Mouse (Mus musculus): ENCODE results near the gene Sap30bp.

Gene Sap30bp

DNA sequence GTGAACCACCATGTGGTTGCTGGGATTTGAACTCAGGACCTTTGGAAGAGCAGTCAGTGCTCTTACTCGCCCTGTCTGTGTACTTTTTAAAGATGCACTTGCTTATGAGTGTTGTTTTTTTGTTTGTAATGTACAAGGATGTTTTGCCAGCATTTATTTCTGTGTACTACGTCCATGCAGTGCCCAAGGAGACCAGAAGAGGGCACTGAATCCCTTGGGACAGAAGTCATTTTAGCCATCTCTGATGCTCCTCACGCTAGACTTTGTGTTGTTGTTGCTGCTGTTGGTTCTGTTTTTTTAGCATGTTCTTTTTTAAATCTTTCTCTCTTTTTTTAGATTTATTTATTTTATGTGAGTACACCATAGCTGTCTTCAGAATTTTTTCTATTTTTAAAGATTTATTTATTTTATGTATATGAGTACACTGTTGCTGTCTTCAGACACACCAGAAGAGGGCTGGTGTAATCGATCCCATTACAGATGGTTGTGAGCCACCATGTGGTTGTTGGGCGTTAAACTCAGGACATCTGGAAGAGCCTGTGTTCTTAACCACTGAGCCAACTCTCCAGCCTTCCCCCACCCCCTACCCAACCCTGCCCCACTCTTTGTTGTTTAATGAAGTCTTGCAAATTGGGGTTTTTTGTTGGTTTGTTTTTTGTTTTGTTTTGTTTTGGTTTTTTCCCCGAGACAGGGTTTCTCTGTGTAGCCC lies 12.8 kb upstream of the Sap30bp start:
- ChIA-PET POLR2A (interaction anchor here in 2 of 4 experiments (1.0 to 1.4 kb wide), 4 partner anchors 8 to 104 kb away, joined by 3 to 5 read pairs (median 4); partner anchors contain the start of genes Recql5 (in 1 of the 2), Sap30bp (in 1 of the 2) and Smim6 (in 1 of the 2)), CTCF (interaction anchor here in 2 of 4 experiments (0.6 to 1.2 kb wide), 14 partner anchors 15 to 365 kb away, joined by 3 to 11 read pairs (median 4); partner anchors contain the start of genes Galk1 (in 1 of the 2) and Smim5 (in 1 of the 2))

DNA sequence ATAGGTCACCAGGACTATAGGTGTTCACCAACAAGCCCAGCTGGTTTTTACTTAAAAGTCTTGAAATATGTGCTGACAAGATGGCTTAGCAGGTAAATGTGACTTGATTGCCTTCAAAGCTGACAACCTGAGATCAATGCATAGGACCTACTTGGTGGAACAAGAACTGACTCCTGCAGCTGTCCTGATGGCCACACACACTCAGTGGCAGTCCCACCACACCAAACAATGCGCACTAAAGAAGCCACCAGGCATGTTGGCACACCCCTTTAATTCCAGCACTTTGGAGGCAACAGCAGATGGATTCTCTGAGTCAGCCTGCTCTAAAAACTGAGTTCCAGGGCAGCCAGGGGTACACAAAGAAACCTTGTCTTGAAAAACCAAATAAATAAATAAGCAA lies 11.1 kb upstream of the Sap30bp start:
- POLR2A ChIA-PET, result interaction anchor here in 1 of 4 experiments (0.7 kb wide), 1 partner anchor 18 kb away, joined by 3 read pairs; no protein-coding TSS in a partner anchor
- CTCF ChIA-PET, result interaction anchor here in 1 of 4 experiments (0.7 to 1.7 kb wide), 2 partner anchors 18 to 23 kb away, joined by 3 to 5 read pairs; no protein-coding TSS in a partner anchor

DNA sequence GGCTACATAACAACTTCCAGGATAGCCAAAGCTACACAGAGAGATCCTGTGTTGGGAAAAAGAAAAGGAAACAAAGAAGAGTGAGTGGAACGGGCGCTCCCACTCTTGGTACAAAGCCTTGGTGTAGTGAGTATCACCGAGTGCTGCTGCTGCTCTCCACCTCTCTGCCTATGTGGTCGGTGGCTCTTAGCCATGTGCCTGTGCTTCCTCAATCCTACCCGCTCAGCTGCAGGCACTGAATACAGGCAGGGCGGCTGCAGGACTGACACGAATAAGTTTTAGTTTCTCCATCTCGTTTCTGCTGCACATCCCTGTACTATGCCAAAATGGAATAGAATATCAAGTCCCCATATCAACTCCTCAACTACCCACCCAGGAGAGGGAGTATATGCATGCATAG lies 4.1 kb upstream of the Sap30bp start:
- CTCF ChIA-PET, result interaction anchor here in 3 of 4 experiments (0.6 to 1.5 kb wide), 6 partner anchors 10 to 79 kb away, joined by 4 to 8 read pairs (median 4); no protein-coding TSS in a partner anchor
- POLR2A ChIA-PET, result interaction anchor here in 2 of 4 experiments (0.5 to 2.2 kb wide), 6 partner anchors 8 to 83 kb away, joined by 3 to 6 read pairs (median 4); partner anchors contain the start of gene Galk1 (in 1 of the 2)

DNA sequence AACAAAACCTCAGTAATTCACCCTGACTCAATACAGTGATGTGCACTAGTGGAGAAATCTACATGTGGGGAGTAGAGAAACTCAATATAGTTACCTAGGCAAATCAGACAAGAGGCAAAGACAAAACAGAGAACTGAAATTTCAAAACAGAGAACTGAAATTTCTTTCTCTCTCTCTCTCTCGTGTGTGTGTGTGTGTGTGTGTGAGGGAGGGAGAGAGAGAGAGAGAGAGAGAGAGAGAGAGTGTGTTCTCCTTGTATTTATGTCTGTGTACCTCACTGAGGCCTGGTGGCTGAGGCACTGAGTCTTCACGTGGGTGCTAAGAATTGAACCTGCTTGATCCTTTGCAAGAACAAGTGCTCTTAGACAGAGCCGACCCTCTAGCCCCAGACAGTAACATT lies 3.3 kb upstream of the Sap30bp start:
- CTCF ChIA-PET, result interaction anchor here in 3 of 4 experiments (0.6 to 1.7 kb wide), 4 partner anchors 10 to 31 kb away, joined by 3 to 7 read pairs (median 4); no protein-coding TSS in a partner anchor

DNA sequence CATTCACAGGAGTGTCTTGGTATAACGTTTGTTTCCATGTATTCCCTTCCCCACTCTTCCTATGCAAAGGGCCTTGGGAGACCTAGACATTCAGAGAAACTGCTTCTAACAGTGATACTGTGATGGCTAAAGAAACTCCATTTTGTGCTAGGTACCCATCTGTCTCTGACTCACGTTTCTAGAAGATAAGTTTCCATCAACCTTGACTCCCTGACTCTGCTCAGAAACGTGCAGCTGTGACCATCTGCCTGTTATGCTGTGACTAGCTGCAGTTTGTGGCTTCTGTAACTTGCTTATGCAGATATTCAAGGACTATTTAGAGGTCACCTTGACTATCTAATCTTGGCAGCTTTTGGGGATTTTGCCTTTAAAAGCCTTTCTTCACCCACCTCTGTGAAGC lies 1.8 kb upstream of the Sap30bp start:
- CTCF ChIA-PET, result interaction anchor here in 2 of 4 experiments (0.6 to 1.7 kb wide), 3 partner anchors 8 to 170 kb away, joined by 3 to 11 read pairs (median 5); no protein-coding TSS in a partner anchor
- POLR2A ChIA-PET, result interaction anchor here in 2 of 4 experiments (0.6 to 5.0 kb wide), 4 partner anchors 10 to 638 kb away, joined by 4 to 51 read pairs (median 8); no protein-coding TSS in a partner anchor

More for the DNA sequence above, 3.3 kb upstream of the Sap30bp start:
- POLR2A ChIA-PET, result interaction anchor here in 1 of 4 experiments (2.2 kb wide), 1 partner anchor 20 kb away, joined by 4 read pairs; no protein-coding TSS in a partner anchor

DNA sequence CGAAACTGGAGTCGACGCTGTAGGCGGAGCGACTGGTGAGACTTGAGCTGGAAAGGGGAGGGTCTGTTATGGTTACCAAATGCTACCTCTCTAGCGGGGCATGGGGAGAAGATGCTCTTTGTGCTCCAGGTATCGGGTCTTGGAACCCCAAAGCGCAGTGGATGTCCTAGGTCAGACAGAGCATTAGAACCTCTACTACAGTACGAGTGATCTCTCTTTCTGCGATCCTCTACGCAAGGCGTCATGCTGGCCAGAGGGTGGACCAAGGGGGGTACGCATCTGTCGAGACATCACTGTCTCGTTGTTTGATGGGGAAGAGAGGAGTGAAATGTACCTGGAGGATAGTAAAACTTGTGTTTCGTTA lies 647 bp downstream of the Sap30bp start:
- POLR2A ChIA-PET, result interaction anchor here in 3 of 4 experiments (0.5 to 8.9 kb wide), 46 partner anchors 8 to 419 kb away, joined by 3 to 92 read pairs (median 4); partner anchors contain the start of genes Galk1 (in 1 of the 3), Itgb4 (in 1 of the 3), Jpt1 (in 1 of the 3) and Mif4gd (in 1 of the 3)
- CTCF ChIA-PET, result interaction anchor here in 3 of 4 experiments (0.7 to 1.6 kb wide), 7 partner anchors 8 to 205 kb away, joined by 3 to 5 read pairs (median 3); partner anchors contain the start of gene Mrpl38 (in 1 of the 3)

DNA sequence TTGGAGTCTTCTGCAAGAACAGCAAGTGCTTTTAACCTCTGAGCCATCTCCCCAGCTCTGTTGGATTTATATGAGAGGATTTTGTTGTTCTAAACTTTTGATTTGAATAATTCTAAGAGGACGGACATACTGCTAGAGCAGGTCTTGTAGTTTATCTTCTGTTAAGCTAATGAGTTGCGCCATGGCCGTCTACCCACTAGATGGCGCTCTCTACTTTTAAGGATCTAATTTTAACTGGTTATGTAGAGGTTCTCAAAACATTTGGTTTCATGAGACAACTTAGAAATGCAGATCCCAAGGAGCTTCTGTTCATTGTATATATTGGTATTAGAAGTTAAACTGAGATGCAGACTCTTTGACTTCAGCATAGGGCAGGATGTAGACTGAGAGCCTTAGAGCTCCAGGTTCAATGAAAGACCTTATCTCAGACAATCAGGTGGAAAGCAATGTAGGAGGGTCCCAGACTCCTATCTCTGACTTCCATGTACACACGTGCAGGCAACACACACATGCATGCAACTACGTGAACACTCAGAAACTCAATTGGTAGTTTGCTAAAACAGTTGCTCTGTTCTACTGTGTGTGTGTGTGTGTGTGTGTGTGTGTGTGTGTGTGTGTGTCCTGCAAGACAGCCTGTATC lies 6.7 kb downstream of the Sap30bp start:
- POLR2A ChIA-PET, result interaction anchor here (0.5 to 8.9 kb wide), 61 partner anchors 6 to 427 kb away, joined by 3 to 92 read pairs (median 4); partner anchors contain the start of genes Galk1 (in 4 of the 4), Itgb4 (in 2 of the 4), Mif4gd (in 1 of the 4) and Smim5 (in 1 of the 4)
- CTCF ChIA-PET, result interaction anchor here (0.5 to 4.9 kb wide), 103 partner anchors 9 to 1292 kb away, joined by 3 to 60 read pairs (median 4); partner anchors contain the start of genes Galk1 (in 3 of the 4), Itgb4 (in 3 of the 4), Smim5 (in 3 of the 4) and Smim6 (in 2 of the 4)

DNA sequence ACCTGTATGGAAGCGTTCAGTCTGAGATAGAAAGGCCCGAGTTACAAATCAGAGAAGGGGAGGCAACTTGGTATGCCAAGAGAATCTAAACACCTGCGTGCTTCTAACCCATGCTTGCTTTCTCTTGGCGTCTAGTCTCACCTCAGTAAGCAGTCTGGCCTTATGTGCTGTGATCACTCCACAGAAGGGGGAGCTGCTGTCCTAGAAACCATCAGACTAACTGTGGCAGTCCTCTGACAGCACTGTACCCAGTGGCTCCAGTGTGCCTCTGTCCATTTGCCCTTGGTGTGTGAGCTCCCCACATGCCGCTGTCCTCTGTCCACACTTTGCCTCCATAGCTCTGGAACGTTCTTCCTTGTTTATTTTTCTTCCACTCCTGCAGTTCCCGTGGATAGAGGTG lies 8.9 kb downstream of the Sap30bp start:
- ChIA-PET CTCF (interaction anchor here in 3 of 4 experiments (0.5 to 4.9 kb wide), 18 partner anchors 9 to 837 kb away, joined by 3 to 60 read pairs (median 4); partner anchors contain the start of genes Mrpl38 (in 1 of the 3), Recql5 (in 1 of the 3) and Sap30bp (in 1 of the 3)), POLR2A (interaction anchor here (1.0 to 12.1 kb wide), 20 partner anchors 6 to 243 kb away, joined by 3 to 124 read pairs (median 8); partner anchors contain the start of genes Galk1 (in 2 of the 4), Recql5 (in 2 of the 4), Sap30bp (in 2 of the 4) and Itgb4 (in 1 of the 4))

DNA sequence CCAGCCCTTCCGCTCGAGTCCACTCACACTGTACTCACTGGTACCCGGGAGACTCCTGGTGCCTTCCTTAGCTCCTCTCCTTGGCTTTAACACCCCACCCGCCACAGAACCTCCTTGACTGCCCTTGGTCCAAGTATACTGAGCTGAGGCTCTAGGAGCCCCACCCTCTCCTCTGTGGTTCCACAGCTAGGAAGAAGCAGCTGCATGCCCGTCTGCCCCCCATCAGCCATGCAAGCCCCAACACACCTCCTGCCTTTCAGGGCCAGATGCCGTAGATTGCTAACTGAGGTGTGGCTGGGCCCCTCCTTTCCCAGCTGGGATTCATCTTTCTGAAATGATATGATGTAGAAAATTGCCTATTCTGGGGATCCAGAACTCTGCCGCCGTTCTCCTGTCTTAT lies 12.2 kb downstream of the Sap30bp start:
- ChIA-PET CTCF (interaction anchor here (0.5 to 2.4 kb wide), 17 partner anchors 25 to 1407 kb away, joined by 3 to 11 read pairs (median 4); partner anchors contain the start of gene Itgb4 (in 1 of the 4)), POLR2A (interaction anchor here (0.6 to 12.1 kb wide), 55 partner anchors 9 to 359 kb away, joined by 3 to 124 read pairs (median 7); partner anchors contain the start of genes Galk1 (in 3 of the 4), Itgb4 (in 3 of the 4), Recql5 (in 3 of the 4) and Sap30bp (in 3 of the 4))

DNA sequence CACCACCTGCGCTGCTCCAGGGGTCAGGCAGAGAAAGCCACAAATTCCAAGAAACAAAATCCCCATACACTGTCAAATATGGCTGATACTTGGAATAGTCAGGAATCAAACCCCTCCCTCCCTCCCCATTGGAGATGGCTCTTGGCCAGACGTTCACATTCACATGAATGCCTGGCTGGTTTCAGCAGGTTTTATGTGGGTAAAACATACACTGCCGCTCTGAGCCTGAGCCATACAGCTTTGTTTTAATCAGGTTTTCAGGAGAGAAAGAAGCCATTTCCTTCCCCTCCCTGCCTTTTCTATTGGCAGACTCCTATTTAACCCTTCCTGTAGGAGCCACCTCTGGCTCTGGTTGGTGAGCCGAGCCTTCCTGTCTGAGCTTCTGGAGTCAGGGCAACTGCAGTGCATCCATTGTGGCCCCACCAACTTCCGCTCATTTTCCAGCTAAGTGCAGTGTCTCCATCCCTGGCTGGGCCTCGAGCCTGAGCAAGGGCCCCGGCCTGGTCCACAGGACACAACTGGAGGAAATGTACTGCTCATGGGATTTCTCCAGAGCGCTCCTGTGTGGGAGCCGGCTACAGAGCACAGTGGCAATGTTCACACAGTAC lies 13.2 kb downstream of the Sap30bp start:
- CTCF ChIA-PET, result interaction anchor here in 3 of 4 experiments (0.6 to 2.4 kb wide), 11 partner anchors 9 to 165 kb away, joined by 3 to 11 read pairs (median 4); partner anchors contain the start of gene Itgb4 (in 1 of the 3)
- POLR2A ChIA-PET, result interaction anchor here (0.5 to 12.1 kb wide), 42 partner anchors 8 to 580 kb away, joined by 3 to 124 read pairs (median 6); partner anchors contain the start of genes Galk1 (in 2 of the 4), Recql5 (in 1 of the 4) and Sap30bp (in 1 of the 4)

DNA sequence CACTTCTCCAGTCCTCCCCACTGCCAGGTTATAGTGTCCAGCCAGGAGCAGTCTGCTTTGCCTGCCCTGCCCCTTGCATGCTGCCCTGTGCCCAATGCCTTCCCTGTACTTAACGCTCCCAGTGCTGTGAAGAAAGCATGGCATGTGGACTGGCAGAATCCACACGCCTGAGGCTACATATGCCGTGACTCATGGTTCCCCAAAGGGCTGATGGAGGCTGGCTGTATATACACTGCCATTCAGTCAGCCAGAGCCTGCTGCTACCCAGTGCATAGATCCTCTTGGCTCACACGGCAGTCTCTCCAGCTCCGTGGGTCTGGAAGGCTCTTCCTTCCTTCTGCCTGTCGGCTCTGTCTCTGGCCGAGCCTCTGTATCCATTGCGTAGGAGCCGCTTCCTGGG lies 15.2 kb downstream of the Sap30bp start:
- CTCF ChIA-PET, result interaction anchor here in 2 of 4 experiments (0.6 to 2.9 kb wide), 6 partner anchors 9 to 234 kb away, joined by 3 to 19 read pairs (median 5); partner anchors contain the start of gene Mrpl38 (in 1 of the 2)
- POLR2A ChIA-PET, result interaction anchor here in 3 of 4 experiments (1.0 to 12.1 kb wide), 21 partner anchors 9 to 115 kb away, joined by 3 to 124 read pairs (median 12); partner anchors contain the start of genes Itgb4 (in 1 of the 3), Recql5 (in 1 of the 3) and Sap30bp (in 1 of the 3)

DNA sequence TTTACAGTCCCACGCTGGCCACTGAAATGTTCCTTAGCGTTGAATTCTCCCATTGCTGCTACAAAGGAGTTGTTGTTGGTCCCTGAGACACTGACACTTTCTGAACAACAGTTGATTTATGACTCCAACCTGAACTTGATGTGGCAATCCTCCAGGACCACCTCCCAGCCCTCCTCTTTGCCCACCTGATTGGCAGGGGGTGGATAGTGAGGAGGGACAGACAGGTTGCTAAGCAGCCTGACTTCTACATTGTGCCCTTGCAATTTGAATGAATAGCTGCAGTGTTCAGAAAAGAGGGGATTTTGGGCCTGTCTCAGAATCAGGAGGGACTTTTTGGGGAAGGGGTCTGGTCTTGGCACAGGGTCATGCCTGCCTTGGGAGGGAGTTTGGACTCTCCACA lies 17.6 kb downstream of the Sap30bp start:
- CTCF ChIA-PET, result interaction anchor here in 2 of 4 experiments (0.8 to 1.7 kb wide), 3 partner anchors 11 to 91 kb away, joined by 3 to 5 read pairs (median 3); no protein-coding TSS in a partner anchor
- POLR2A ChIA-PET, result interaction anchor here in 3 of 4 experiments (1.4 to 12.1 kb wide), 8 partner anchors 8 to 74 kb away, joined by 4 to 124 read pairs (median 5); no protein-coding TSS in a partner anchor

DNA sequence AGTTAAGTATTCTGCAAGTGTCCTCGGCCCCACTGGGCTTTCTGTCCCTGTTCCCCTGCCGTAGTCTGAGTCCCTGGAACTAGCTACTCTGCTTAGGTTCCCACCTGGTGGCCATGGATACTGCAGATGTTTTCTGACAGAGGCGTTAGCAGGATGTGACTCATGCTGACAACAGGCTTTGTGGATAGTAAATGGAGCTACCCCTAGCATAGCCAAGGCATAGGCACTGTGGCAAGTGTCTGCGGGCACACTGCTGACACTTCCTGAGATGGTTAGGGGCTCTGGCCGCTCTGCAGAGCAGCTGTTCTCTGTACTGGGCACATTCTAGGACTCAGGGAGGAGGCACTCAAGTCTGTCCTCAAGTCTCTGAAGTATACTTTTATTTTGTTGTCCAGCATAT lies 21.6 kb downstream of the Sap30bp start:
- POLR2A ChIA-PET, result interaction anchor here in 3 of 4 experiments (0.5 to 8.2 kb wide), 24 partner anchors 8 to 543 kb away, joined by 3 to 98 read pairs (median 4); partner anchors contain the start of genes Itgb4 (in 2 of the 3), Galk1 (in 1 of the 3), Recql5 (in 1 of the 3) and Sap30bp (in 1 of the 3)
- CTCF ChIA-PET, result interaction anchor here in 3 of 4 experiments (0.5 to 1.5 kb wide), 8 partner anchors 8 to 17 kb away, joined by 3 to 10 read pairs (median 4); no protein-coding TSS in a partner anchor

DNA sequence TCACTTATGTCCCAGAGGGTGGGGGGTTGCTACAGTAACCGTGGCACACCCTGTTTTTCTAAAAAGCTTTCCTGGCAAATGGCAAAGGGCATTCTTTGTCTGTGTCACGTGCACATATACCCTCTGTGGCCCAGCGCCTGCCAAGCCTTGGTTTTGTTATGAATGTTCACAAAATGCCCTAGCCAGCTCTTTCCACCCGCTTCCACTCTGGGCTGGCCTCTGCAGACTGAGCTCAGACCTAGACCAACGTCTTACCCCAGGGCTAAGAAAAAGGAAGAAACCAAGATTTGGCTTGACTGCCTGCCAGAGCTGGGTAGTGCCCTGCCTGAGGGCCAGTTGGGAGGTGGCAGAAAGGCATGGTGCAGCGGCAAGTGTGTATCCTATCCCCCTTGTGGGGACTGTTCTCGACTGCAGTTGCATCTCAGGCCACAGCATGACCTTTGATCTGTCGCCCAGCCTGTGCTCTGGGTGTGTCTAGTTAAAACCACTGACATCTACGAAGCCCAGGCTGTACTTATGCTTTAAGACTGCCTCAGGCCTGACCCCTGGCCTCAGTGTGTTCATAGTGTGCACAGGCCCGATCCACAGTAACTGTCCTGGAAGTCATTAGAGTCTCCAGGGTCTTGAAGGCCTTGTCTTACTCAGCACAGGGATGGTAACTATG lies 22.2 kb downstream of the Sap30bp start:
- CTCF ChIA-PET, result interaction anchor here (0.5 to 3.7 kb wide), 9 partner anchors 7 to 16 kb away, joined by 3 to 13 read pairs (median 4); no protein-coding TSS in a partner anchor
- POLR2A ChIA-PET, result interaction anchor here in 3 of 4 experiments (0.6 to 8.2 kb wide), 21 partner anchors 7 to 542 kb away, joined by 3 to 98 read pairs (median 5); partner anchors contain the start of genes Itgb4 (in 2 of the 3), Galk1 (in 1 of the 3), Recql5 (in 1 of the 3) and Sap30bp (in 1 of the 3)

DNA sequence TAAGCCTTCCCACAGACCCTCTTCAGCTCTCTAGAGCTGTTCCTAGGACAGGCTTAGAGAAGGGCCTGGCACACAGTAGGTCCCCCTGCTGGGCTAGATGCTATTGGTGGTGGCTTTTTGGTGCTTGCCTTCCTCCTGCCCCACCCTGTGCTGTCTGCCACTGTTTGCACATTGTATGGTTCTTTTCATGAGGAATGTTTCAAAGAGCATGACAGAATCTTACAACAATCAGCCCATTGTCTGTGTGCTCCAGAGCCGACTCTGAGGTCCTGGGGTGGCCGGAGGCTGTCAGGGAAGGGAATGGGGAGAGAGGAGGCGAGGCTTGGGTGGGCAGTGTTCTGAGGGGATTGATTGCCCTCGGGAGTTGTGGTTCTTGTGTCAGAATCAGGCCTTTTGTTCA lies 23.4 kb downstream of the Sap30bp start:
- ChIA-PET CTCF (interaction anchor here (0.5 to 3.7 kb wide), 8 partner anchors 10 to 68 kb away, joined by 3 to 13 read pairs (median 4); partner anchors contain the start of gene Galk1 (in 1 of the 4)), POLR2A (interaction anchor here (0.7 to 9.0 kb wide), 15 partner anchors 9 to 74 kb away, joined by 4 to 124 read pairs (median 9); partner anchors contain the start of genes Galk1 (in 1 of the 4), Itgb4 (in 1 of the 4) and Unk (in 1 of the 4))
